Mouse (Mus musculus) liver, embryonic 11.5 days (tissue): Measurements from ENCODE around the gene Vps26b. TPM values are rescaled to one million over a fixed set of nuclear protein-coding genes. Genes with fewer than 3 reads are reported as not detected.

Experiments
- ATAC-seq: fragments of 200-750 bp; cut with Nextera tagmentation; replicated peaks from 2 replicates; pipeline ENCODE4 v1.8.0; 2017; ENCODE audit warnings: moderate number of reproducible peaks, mild to moderate bottlenecking, moderate TSS enrichment, moderate library complexity; ENCODE audit not compliant: low FRiP score
- DNase-seq: peaks from one replicate; pipeline ENCODE4 v3.0.0-alpha.2; 2017; ENCODE audit warnings: low spot score
- H3K27ac ChIP-seq: fragments of 300-500 bp; sonication (generic); 2 replicates; pipeline ENCODE4 v1.5.1; 2014; ENCODE audit warnings: mild to moderate bottlenecking, low read depth, low read length, control low read depth
- H3K27me3 ChIP-seq: fragments of 300-500 bp; sonication (generic); replicated peaks from 2 replicates; pipeline ENCODE4 v1.6.1; 2014; ENCODE audit warnings: low read length, mixed read lengths; ENCODE audit not compliant: control insufficient read depth, insufficient read depth
- H3K36me3 ChIP-seq: fragments of 300-500 bp; sonication (generic); 2 replicates; pipeline ENCODE4 v1.6.1; 2014; ENCODE audit warnings: mild to moderate bottlenecking, low read length, moderate library complexity, mixed read lengths; ENCODE audit not compliant: control insufficient read depth, insufficient read depth
- H3K4me1 ChIP-seq: fragments of 300-500 bp; sonication (generic); replicated peaks from 2 replicates; pipeline ENCODE4 v1.6.1; 2014; ENCODE audit warnings: low read length, mixed read lengths; ENCODE audit not compliant: control insufficient read depth, insufficient read depth
- H3K4me2 ChIP-seq: fragments of 300-500 bp; sonication (generic); 2 replicates; pipeline ENCODE4 v1.6.1; 2014; ENCODE audit warnings: mild to moderate bottlenecking, control low read depth, moderate library complexity
- H3K4me3 ChIP-seq: fragments of 300-500 bp; sonication (generic); 2 replicates; pipeline ENCODE4 v1.5.1; 2014; ENCODE audit warnings: low read depth, low read length, control low read depth
- H3K9ac ChIP-seq: fragments of 300-500 bp; sonication (generic); 2 replicates; pipeline ENCODE4 v1.6.1; 2014; ENCODE audit warnings: low read depth, low read length, control low read depth
- H3K9me3 ChIP-seq: fragments of 300-500 bp; sonication (generic); 2 replicates; pipeline ENCODE4 v1.6.1; 2016; ENCODE audit warnings: low read length, inconsistent platforms, mixed read lengths; ENCODE audit not compliant: control insufficient read depth
- WGBS: fragments of 180-500 bp; shearing (Covaris S2); extraction: QIAGEN DNeasy Blood & Tissue Kit; methylation state at CpG from one replicate; pipeline ENCODE4 v1.1.7; 2014; 5-methylcytosine and 5-hydroxymethylcytosine counted together
- polyA plus RNA-seq: library from polyadenylated mRNA; unstranded; fragments of >200 nt; fragmentation: Nextera tagmentation; extraction: Ambion mirVana; gene quantifications from 2 replicates; pipeline ENCODE4 v1.2.1, GENCODE M21; 2014

Gene Vps26b
- polyA plus RNA-seq, result 29.2 and 31.7 TPM in 2 replicates

DNA sequence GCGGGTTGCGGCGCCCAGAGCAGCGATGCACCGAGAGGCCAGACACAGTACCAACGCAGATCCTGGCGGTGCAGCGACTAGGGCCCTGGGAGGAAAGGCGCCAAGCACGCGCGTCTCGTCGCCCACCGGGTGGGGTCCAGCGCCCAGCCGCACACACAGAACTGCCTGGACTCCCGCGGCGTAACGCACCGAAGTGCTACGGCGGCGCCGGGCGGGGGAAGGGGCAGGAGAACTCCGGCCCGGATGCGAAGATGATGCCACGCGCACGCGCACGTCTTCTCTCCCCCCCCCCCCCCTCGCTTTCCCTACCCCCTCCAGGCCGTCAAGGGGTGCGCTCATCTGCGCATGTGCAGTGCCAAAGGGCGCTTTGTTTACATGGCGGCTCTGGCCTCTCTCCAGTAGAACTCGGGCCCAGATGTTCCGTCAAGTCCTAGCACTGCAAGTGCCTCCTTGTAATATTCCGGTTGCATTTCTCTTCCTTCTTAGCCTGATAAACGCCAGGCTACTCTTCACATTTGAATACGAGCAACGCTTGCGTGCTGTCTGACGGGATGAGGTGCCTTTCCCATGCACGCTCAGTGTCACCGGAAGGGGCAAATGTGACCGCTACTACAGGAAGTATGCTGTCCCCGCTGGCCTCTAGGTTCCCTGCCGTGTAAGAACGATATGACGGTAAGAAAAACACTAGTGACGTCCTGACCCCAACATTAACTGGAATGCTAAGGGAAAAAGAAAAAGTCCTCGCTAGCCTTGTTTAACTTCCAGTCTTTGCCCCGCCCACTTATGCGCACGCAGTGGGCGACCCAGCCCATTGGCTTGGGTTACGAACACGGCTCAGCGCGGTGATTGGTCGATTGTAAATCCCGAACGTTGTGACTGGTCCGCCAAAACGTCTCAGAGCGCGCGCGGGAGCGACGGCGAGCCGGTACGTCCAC, at the start of gene Vps26b, which contains the start of gene Ncapd3:
Gene Vps26b, minus strand, starts transcription at position 238 of the 935 bp plus-strand sequence.
Gene Ncapd3, plus strand, starts transcription at position 348 of the 935 bp plus-strand sequence.
- peak within 1 kb of the TSS; percentile 97 for H3K4me3 ChIP-seq
- H3K4me2 ChIP-seq, result peak within 1 kb of the TSS; percentile 97
- H3K27ac ChIP-seq, result peak within 1 kb of the TSS; percentile 80
- no peaks in the 10 kb centered on the region for H3K27me3 ChIP-seq
- no peaks in the 10 kb centered on the region for H3K36me3 ChIP-seq
- peaks cover 25% of the 10 kb centered on the region for H3K4me1 ChIP-seq
- H3K9ac ChIP-seq, result peak within 1 kb of the TSS; percentile 92
- DNase-seq (peak; percentile 92), ATAC-seq (peak; percentile 92)
- H3K9me3 ChIP-seq, result no peaks in the 10 kb centered on the region
- under 1% methylated on average over 80 of the region's 80 CpGs for WGBS

DNA sequence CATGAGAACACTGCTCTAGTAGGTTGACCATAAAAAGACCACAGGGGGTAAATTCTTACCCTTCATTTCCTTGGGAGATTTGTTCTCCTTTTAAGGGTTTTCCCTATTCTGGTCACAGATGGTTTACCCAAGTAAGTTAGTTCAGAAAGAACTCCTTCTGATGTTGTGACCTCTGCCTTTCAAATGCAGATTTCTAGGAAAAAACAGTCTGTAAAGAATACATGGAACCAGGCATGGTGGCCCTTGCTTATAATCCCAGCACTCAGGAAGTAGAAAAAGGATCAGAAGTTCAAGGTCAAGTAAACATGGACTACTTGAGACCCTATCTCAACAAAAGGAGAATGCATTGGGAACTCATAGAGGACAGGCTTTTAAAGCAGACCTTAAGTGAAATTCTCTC, 45.9 kb upstream of the Vps26b start:
- no peaks in the 10 kb centered on the region for H3K9me3 ChIP-seq
- no peak overlapping the region for H3K4me3 ChIP-seq

DNA sequence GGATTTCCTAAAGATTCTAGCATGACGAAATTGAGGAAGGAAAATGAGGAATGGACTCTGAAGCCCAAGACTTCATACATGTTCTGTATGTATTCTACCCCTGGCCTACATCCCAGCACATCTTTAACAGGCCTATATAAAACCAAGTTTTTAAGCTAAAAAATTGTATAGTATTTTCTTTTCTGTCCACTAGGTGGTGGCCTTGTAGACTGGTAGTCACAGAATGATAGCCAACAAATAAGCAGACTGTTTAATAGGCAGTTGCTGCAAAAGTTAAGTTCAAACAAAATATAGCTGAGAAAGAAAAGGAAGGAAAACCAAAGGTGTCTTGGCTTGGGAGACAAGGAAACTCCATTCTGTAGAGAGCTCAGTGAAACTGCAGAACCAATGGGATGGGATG, 44.8 kb upstream of the Vps26b start:
- Histone ChIP-seq H3K4me1 (no peaks in the 10 kb centered on the region), H3K9ac (no peak overlapping the region), H3K4me2 (no peak overlapping the region), H3K4me3 (no peak overlapping the region), H3K36me3 (peaks cover 42% of the 10 kb centered on the region), H3K27me3 (no peaks in the 10 kb centered on the region), H3K9me3 (no peaks in the 10 kb centered on the region), H3K27ac (no peak overlapping the region)
- no peak for DNase-seq
- no peak for ATAC-seq
- 87% methylated on average over 1 of the region's 1 CpGs for WGBS

More for the DNA sequence above, 45.9 kb upstream of the Vps26b start:
- H3K36me3 ChIP-seq, result peaks cover 34% of the 10 kb centered on the region
- no peak for ATAC-seq
- H3K4me1 ChIP-seq, result no peaks in the 10 kb centered on the region
- no peak overlapping the region for H3K27ac ChIP-seq
- H3K9ac ChIP-seq, result no peak overlapping the region
- H3K27me3 ChIP-seq, result no peaks in the 10 kb centered on the region
- DNase-seq, result no peak
- no peak overlapping the region for H3K4me2 ChIP-seq

DNA sequence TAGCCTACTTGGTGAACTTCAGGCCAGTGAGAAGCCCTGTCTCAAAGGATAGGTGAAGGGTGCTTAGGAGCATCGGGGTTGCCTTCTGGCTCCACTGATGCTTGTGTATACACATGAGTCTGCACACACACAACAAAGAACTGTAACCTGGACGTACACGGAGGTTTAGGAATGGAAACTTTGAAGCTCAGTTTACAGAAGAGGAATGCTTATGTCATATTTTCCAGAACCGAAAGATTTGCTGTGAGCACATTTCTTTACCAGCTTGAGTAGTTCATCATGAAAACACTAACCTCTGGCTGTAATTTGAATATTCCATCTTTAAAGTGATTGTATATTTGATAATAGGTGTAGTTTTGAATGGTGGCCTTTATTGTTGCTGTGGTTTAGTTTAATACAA, 41.0 kb upstream of the Vps26b start:
- Histone ChIP-seq H3K27ac (no peak overlapping the region), H3K4me2 (no peak overlapping the region), H3K4me1 (no peaks in the 10 kb centered on the region), H3K36me3 (peaks cover 46% of the 10 kb centered on the region), H3K9me3 (no peaks in the 10 kb centered on the region), H3K9ac (no peak overlapping the region), H3K4me3 (no peak overlapping the region), H3K27me3 (no peaks in the 10 kb centered on the region)
- DNase-seq (no peak), ATAC-seq (no peak)
- WGBS, result 89% methylated on average over 4 of the region's 4 CpGs

DNA sequence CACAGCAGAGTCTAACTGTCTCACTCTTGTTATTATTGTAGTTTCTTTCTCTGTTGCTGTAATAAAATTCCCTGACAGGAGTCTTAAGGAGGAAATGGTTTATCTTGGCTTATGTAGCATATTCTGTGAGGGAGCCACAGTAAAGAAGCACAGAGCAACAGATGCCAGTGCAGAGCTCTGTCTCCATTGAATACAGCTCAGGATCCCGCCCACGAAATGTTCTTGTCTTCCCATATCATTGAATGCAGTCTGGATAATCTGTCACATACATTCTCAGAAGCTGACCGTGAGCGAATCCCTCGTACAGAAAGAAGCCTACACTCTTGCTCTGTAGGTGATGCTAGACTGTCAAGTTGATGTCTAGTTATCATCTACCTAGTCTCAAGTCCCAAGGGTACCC, 28.5 kb upstream of the Vps26b start:
- Histone ChIP-seq H3K9ac (no peak overlapping the region), H3K27me3 (no peaks in the 10 kb centered on the region), H3K36me3 (peaks cover 48% of the 10 kb centered on the region), H3K27ac (no peak overlapping the region), H3K9me3 (no peaks in the 10 kb centered on the region), H3K4me1 (no peaks in the 10 kb centered on the region), H3K4me3 (no peak overlapping the region), H3K4me2 (no peak overlapping the region)
- DNase-seq (no peak), ATAC-seq (no peak)
- 93% methylated on average over 5 of the region's 5 CpGs for WGBS

DNA sequence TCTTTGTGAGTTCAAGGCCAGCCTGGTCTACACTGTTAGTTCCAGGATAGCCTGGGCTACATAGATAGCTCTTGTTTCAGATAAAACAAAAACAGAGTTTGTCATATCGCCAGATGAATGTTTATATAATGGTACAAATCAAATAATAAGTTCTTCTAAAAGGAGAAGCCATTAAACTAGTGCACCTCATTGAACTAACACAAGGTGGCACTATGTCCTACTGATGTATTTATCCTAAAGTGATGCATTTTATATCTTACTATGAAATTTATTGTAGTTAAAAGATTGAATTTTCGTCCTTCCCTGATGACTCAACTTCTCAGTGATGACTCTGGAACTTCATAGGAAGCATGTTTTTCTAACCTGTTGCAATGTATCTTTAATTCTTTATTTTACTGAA, 19.6 kb upstream of the Vps26b start:
- no peaks in the 10 kb centered on the region for H3K4me1 ChIP-seq
- H3K9ac ChIP-seq, result no peak overlapping the region
- no peaks in the 10 kb centered on the region for H3K9me3 ChIP-seq
- H3K4me2 ChIP-seq, result no peak overlapping the region
- DNase-seq (no peak), ATAC-seq (no peak)
- no peaks in the 10 kb centered on the region for H3K27me3 ChIP-seq
- H3K4me3 ChIP-seq, result no peak overlapping the region
- 83% methylated on average over 2 of the region's 2 CpGs for WGBS
- no peak overlapping the region for H3K27ac ChIP-seq
- peaks cover 32% of the 10 kb centered on the region for H3K36me3 ChIP-seq

DNA sequence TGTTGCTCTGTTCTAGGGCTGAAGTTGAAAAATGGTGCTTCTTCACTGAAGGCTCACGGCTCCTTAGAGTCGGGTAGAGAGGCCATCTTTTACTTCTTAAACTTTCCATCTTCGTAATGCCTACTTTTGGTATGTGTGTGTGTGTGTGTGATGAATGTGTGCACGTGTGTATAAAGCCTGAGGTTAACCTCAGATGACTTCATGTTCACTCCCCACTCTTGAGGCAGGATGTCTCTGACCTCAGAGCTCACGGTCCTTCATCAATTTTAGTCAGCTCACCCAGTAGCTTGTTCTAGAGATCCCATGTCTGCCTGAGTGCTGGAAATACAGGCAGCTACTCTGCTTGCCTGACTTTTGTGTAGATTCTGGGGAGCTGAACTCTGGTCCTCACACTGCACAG, 14.0 kb upstream of the Vps26b start:
- Histone ChIP-seq H3K9me3 (no peaks in the 10 kb centered on the region), H3K4me2 (no peak overlapping the region), H3K4me1 (no peaks in the 10 kb centered on the region), H3K9ac (no peak overlapping the region), H3K27me3 (no peaks in the 10 kb centered on the region), H3K36me3 (peaks cover 50% of the 10 kb centered on the region), H3K27ac (no peak overlapping the region), H3K4me3 (no peak overlapping the region)
- no peak for DNase-seq
- no peak for ATAC-seq
- WGBS, result 92% methylated on average over 5 of the region's 5 CpGs

DNA sequence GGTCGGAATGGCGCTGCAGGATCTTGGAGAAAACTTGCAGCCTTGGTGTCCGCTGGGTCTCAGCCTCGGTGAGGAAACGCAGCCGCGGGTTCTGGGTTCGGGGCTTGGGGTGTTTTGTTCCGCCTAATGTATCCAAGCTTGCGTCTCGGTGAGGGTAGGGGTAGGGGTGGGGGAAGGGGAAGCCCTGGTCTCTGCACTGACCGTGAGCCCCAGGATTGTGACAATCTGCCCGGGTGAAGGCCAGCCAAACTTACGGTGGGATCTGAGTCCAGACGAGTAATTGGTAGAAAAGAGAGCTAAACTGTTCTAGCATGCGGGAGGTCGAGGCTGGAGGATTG, 867 bp upstream of the Vps26b start:
- 0 out of 2 replicates have a peak, but pooled peaks cover under 1% of the 10 kb centered on the region for H3K36me3 ChIP-seq
- no peak overlapping the region for H3K27ac ChIP-seq
- H3K9me3 ChIP-seq, result no peaks in the 10 kb centered on the region
- WGBS, result 1% methylated on average over 17 of the region's 17 CpGs
- peaks cover 25% of the 10 kb centered on the region for H3K4me1 ChIP-seq
- peak overlapping the region; percentile 97 for H3K4me3 ChIP-seq
- peak overlapping the region; percentile 71 for H3K9ac ChIP-seq
- no peaks in the 10 kb centered on the region for H3K27me3 ChIP-seq
- peak overlapping the region; percentile 66 for H3K4me2 ChIP-seq
- ATAC-seq (peak; percentile 22), DNase-seq (no peak)
